ENCODE assay signal across 14 mouse cellular contexts in the genomic region with DNA sequence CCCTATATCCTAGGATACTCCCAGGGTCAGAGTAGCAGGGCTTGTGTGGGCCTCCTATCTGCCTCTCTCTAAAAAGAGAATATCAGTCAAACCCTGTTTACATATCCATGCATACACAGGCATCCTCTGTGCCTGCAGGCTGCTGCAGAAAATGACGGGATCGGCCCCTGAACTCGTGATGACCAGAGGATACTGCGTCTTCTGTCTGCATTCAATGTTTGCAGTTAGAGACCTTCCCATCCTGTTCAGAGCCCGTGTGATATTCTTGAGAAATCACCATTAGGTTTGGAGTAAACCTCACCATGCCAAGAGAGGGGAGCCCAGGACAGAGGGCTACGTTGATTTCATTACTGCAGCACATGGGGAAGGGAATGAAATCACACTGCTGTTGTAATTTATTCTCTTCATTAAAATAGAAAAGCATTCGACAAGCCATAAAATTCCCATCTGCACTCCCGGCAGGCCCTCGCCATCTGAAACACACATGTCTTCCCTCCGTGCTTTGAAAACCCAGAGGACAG.
DNase-seq lines count a peak whose midpoint lies in the region; ATAC-seq and TF ChIP-seq lines count a peak whose summit lies in the region.
"Had no signal": no experiment of that assay in that cellular context is flagged by ENCODE, and none has a peak within 500 bp of the region (broad histone marks: within the 10 kb centered on the region; RNA-seq: fewer than 3 reads in every experiment).

No protein-coding gene starts in this region.

- H3K4me3 ChIP-seq in embryonic facial prominence, embryonic 13.5 days, result no peak overlapping the region
- no peak overlapping the region for H3K4me3 ChIP-seq in hindbrain, postnatal 0 days (ENCODE audit: low read length)
- H3K4me3 ChIP-seq in neural tube, embryonic 12.5 days, result no peak overlapping the region
- H3K4me3 ChIP-seq: liver, embryonic 13.5 days had no signal

- no peaks in the 10 kb centered on the region for H3K9me3 ChIP-seq in embryonic facial prominence, embryonic 13.5 days
- H3K9me3 ChIP-seq in hindbrain, postnatal 0 days (ENCODE audit: low read length), result no peaks in the 10 kb centered on the region
- H3K9me3 ChIP-seq in neural tube, embryonic 12.5 days, result no peaks in the 10 kb centered on the region
- H3K9me3 ChIP-seq: liver, embryonic 13.5 days had no signal

- H3K4me2 ChIP-seq in embryonic facial prominence, embryonic 13.5 days, result peak overlapping the region; percentile 16; the same call in 1 of the 2 replicates
- H3K4me2 ChIP-seq in hindbrain, postnatal 0 days (ENCODE audit: low read depth, low read length), result peak overlapping the region; percentile 14; the same call in 1 of the 2 replicates
- H3K4me2 ChIP-seq in neural tube, embryonic 12.5 days (replicated peaks), result peak overlapping the region; percentile 42
- H3K4me2 ChIP-seq: liver, embryonic 13.5 days had no signal

- no peaks in the 10 kb centered on the region for H3K36me3 ChIP-seq in embryonic facial prominence, embryonic 13.5 days
- H3K36me3 ChIP-seq in hindbrain, postnatal 0 days (ENCODE audit: insufficient read depth, low read length), result no peaks in the 10 kb centered on the region
- no peaks in the 10 kb centered on the region for H3K36me3 ChIP-seq in neural tube, embryonic 12.5 days
- H3K36me3 ChIP-seq: liver, embryonic 13.5 days had no signal

- H3K9ac ChIP-seq in embryonic facial prominence, embryonic 13.5 days, result no peak overlapping the region
- H3K9ac ChIP-seq in hindbrain, postnatal 0 days (replicated peaks; ENCODE audit: low read length), result no peak overlapping the region
- H3K9ac ChIP-seq in neural tube, embryonic 12.5 days, result no peak overlapping the region
- H3K9ac ChIP-seq: liver, embryonic 13.5 days had no signal

- 46% methylated on average over 10 of the region's 10 CpGs for WGBS in embryonic facial prominence, embryonic 13.5 days
- 30% methylated on average over 10 of the region's 10 CpGs for WGBS in hindbrain, postnatal 0 days
- WGBS in neural tube, embryonic 12.5 days, result 20% methylated on average over 10 of the region's 10 CpGs

- H3K27ac ChIP-seq in embryonic facial prominence, embryonic 13.5 days, result no peak overlapping the region; the same call in 1 of the 2 replicates
- peak overlapping the region; percentile 42 for H3K27ac ChIP-seq in hindbrain, postnatal 0 days
- H3K27ac ChIP-seq in neural tube, embryonic 12.5 days, result peak overlapping the region; percentile 38; the same call in 1 of the 2 replicates
- H3K27ac ChIP-seq: liver, embryonic 13.5 days had no signal

- ATAC-seq in embryonic facial prominence, embryonic 13.5 days (ENCODE audit: insufficient number of reproducible peaks, insufficient read depth, low FRiP score, low TSS enrichment, low read depth), result no peak
- ATAC-seq in hindbrain, postnatal 0 days, result peak; percentile 80
- ATAC-seq in neural tube, embryonic 12.5 days (ENCODE audit: low FRiP score, low read depth), result peak; percentile 76
- ATAC-seq: CD4-positive, CD25-positive, alpha-beta regulatory T cell, adult 4 months; Patski had no signal

- DNase-seq in heart, adult 11 months, result peak; percentile 70
- no peak for DNase-seq in heart, adult 8-10 months (ENCODE audit: low spot score)
- DNase-seq in hindbrain, postnatal 0 days (ENCODE audit: low spot score), result peak; percentile 60
- DNase-seq in right cerebral cortex, postnatal 25 days, result no peak
- DNase-seq in heart, adult 9 months (ENCODE audit: low spot score in 2 of 2), result no peak
- DNase-seq in adrenal gland, adult (ENCODE audit: inconsistent age in 2 of 2, low spot score in 1 of 2), result no peak
- DNase-seq: adrenal gland, postnatal 14 days; gastrocnemius, postnatal 36 days; kidney, adult 18-20 months; liver, embryonic 13.5 days had no signal

- peaks cover 11% of the 10 kb centered on the region; the same call in 1 of the 2 replicates for H3K4me1 ChIP-seq in embryonic facial prominence, embryonic 13.5 days
- H3K4me1 ChIP-seq in hindbrain, postnatal 0 days (ENCODE audit: insufficient read depth, low read length), result peaks cover 20% of the 10 kb centered on the region
- H3K4me1 ChIP-seq in neural tube, embryonic 12.5 days, result peaks cover 43% of the 10 kb centered on the region
- H3K4me1 ChIP-seq: liver, embryonic 13.5 days had no signal

- TF ChIP-seq CTCF in hindbrain, postnatal 0 days (IDR thresholded peaks at IDR 0.05; ENCODE audit: low read depth), result no peak

- H3K27me3 ChIP-seq in embryonic facial prominence, embryonic 13.5 days, result no peaks in the 10 kb centered on the region
- H3K27me3 ChIP-seq in hindbrain, postnatal 0 days (ENCODE audit: insufficient read depth, low read length), result no peaks in the 10 kb centered on the region
- no peaks in the 10 kb centered on the region for H3K27me3 ChIP-seq in neural tube, embryonic 12.5 days (replicated peaks)
- H3K27me3 ChIP-seq: liver, embryonic 13.5 days; Patski had no signal

Comparison
In these comparisons a context has a peak if more than half of its experiments do, and no peak if none do; other contexts are left out.
1. DNase-seq: peak in heart, adult 11 months (single experiment) and hindbrain, postnatal 0 days (single experiment); none in heart, adult 8-10 months (single experiment), right cerebral cortex, postnatal 25 days (single experiment), heart, adult 9 months (0 of 2) and adrenal gland, adult (0 of 2).
2. Peak in every context shown above with its lines, with median percentiles within 50 percentile points of each other: H3K4me2 ChIP-seq.